Mouse (Mus musculus) NIH3T3 (cell line): ENCODE measurements around the gene Zfp536.
A peak's percentile ranks its signal among the peaks of the same experiment; 100 is the strongest.
"Not testable (repeated sequence)": the region's sequence is repeated elsewhere in the genome, so short reads cannot be mapped to it uniquely, and the experiment has no call there.

Experiments used
- DNase-seq: peaks from one replicate; pipeline ENCODE4 v3.0.0-alpha.2; 2012; ENCODE audit warnings: low read depth

The Zfp536 gene

GRCm38 (mm10) chr7:37758886-37759285 is 14.6 kb downstream of the Zfp536 start:
- DNase-seq, result no peak

GRCm38 (mm10) chr7:37753024-37753423 is 20.4 kb downstream of the Zfp536 start:
- no peak for DNase-seq

- DNase-seq, result no peak
Measured at GRCm38 (mm10) chr7:37746133-37746761, 27.2 kb downstream of the Zfp536 start.

GRCm38 (mm10) chr7:37743350-37743749 is 30.1 kb downstream of the Zfp536 start:
- no peak for DNase-seq

- DNase-seq, result no peak
Measured at GRCm38 (mm10) chr7:37737191-37737590, 36.2 kb downstream of the Zfp536 start.

- DNase-seq, result no peak
Measured at GRCm38 (mm10) chr7:37736413-37736720, 37.1 kb downstream of the Zfp536 start.

- no peak for DNase-seq
Measured at GRCm38 (mm10) chr7:37735707-37736412, 37.6 kb downstream of the Zfp536 start.

GRCm38 (mm10) chr7:37735101-37735500 is 38.3 kb downstream of the Zfp536 start:
- DNase-seq, result no peak

GRCm38 (mm10) chr7:37734576-37734975 is 38.9 kb downstream of the Zfp536 start:
- DNase-seq, result no peak

GRCm38 (mm10) chr7:37733996-37734395 is 39.4 kb downstream of the Zfp536 start:
- DNase-seq, result no peak

GRCm38 (mm10) chr7:37732741-37733140 is 40.7 kb downstream of the Zfp536 start:
- no peak for DNase-seq

GRCm38 (mm10) chr7:37727746-37728145 is 45.7 kb downstream of the Zfp536 start:
- no peak for DNase-seq

GRCm38 (mm10) chr7:37724002-37724790 is 49.2 kb downstream of the Zfp536 start:
- no peak for DNase-seq

- DNase-seq, result no peak
Measured at GRCm38 (mm10) chr7:37723191-37723592, 50.2 kb downstream of the Zfp536 start.

GRCm38 (mm10) chr7:37721676-37722075 is 51.8 kb downstream of the Zfp536 start:
- DNase-seq, result no peak

- DNase-seq, result peak; percentile 2
Measured at GRCm38 (mm10) chr7:37718671-37719402, 54.6 kb downstream of the Zfp536 start.

- no peak for DNase-seq
Measured at GRCm38 (mm10) chr7:37717071-37717470, 56.4 kb downstream of the Zfp536 start.

GRCm38 (mm10) chr7:37716626-37717025 is 56.8 kb downstream of the Zfp536 start:
- DNase-seq, result no peak

- no peak for DNase-seq
Measured at GRCm38 (mm10) chr7:37704464-37704863, 69.0 kb downstream of the Zfp536 start.

GRCm38 (mm10) chr7:37697378-37697777 is 76.1 kb downstream of the Zfp536 start:
- DNase-seq, result not testable (repeated sequence)

GRCm38 (mm10) chr7:37695066-37695465 is 78.4 kb downstream of the Zfp536 start:
- peak; percentile 3 for DNase-seq

- DNase-seq, result no peak
Measured at GRCm38 (mm10) chr7:37690606-37691005, 82.8 kb downstream of the Zfp536 start.
